Mouse (Mus musculus) B cell, adult (primary cell): Measurements from ENCODE around the gene Eif1ad. TPM values are rescaled to one million over a fixed set of nuclear protein-coding genes. Genes with fewer than 3 reads are reported as not detected.

ENCODE experiments used
- total RNA-seq: library from RNA; stranded (reverse); gene quantifications from 4 replicates; pipeline ENCODE4 v1.2.4, GENCODE M21; 2023; ENCODE audit not compliant: inconsistent age

Eif1ad gene
- 34.1 to 40.3 TPM (median 37.2 TPM) in 4 replicates for total RNA-seq

DNA sequence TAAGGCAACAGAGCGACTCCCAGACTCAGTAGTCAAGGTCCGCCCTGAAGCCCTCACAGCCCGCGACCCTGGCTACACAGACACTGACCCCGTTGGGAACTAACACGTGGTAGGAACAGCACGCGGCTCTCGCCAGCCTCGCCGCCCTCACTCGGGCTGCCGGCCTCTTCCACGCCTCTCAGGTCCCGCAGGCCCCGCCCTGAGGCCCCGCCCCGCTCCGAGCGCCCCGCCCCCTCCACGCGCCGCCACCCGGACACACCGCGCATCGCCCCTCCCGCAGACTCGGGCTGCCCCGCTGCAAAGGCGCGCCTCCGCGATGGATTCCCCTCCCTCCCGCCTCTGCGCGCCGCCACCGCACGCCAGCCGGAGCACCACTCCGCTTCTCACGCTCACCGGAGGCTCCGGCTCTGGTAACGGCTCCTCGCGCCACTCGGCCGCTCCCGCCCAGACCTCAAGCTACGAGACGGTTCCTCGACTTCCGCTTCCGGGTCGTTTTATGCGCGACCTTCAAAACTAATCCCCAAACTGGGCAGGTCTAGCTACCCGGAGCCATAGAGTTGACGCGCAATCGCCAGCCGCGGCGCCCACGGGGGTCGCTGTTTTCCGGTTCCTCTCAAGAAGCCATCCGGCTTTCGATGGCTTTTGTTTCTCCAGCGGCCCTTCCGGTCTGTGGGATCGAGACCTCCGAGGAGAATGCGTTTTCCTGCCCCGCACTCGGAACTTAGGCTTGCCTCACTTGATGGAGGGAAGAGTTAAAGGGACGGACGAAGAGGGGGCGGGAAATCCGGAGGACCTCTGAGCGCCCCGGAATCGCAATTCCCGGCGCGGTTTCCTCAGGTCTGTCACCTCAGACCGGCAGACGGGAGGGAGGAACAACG, at the start of gene Eif1ad:
Eif1ad (plus strand) TSS at position 567 of the 878 bp plus-strand sequence.

GRCm38 (mm10) chr19:5335441-5335840, 31.1 kb upstream of the Eif1ad start, which contains the start of gene Catsper1:
TSS of gene Catsper1 (plus strand) at chr19:5335741.

GRCm38 (mm10) chr19:5349502-5349873, 17.1 kb upstream of the Eif1ad start, which contains the start of gene Cst6:
TSS of gene Cst6 (minus strand) at chr19:5349574.

GRCm38 (mm10) chr19:5367053-5367359, 465 bp downstream of the Eif1ad start, which contains the start of gene Banf1:
TSS of gene Banf1 (minus strand) at chr19:5367168.

GRCm38 (mm10) chr19:5388588-5389242, 22.2 kb downstream of the Eif1ad start, which contains the start of gene Sart1:
TSS of gene Sart1 (minus strand) at chr19:5388703.

DNA sequence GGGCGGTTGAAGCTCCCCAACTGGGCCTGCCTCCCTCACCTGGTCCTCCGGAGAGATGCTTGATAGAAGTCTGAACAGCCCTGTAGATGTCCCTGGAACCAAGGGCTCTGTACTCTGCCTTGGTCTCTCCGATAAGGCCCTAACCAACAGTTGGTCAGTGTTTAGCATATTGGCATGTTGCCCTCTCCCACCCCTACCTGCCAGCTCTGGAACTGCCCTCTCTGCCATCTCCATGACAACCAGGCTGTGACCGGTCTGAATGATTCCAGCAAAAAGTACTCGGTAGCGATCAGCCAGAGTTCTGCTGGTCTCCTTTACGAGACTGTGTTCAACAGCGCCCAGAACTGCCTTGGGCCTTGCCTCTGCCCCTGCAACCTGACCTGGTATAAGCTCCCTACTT, 35.8 kb downstream of the Eif1ad start, which contains the start of gene Tsga10ip:
Tsga10ip (minus strand) TSS at position 234 of the 400 bp plus-strand sequence.

Other genes starting within 250 kb of the Eif1ad start
- 34.5 to 38.0 TPM (median 36.7 TPM) in 4 replicates for gene Klc2, start 248.2 kb upstream of the Eif1ad start, total RNA-seq
- 72.2 to 78.0 TPM (median 74.1 TPM) in 4 replicates for gene Pacs1, start 93.6 kb upstream of the Eif1ad start, total RNA-seq
- 317 to 332 TPM (median 327 TPM) in 4 replicates for gene Sf3b2, start 71.3 kb upstream of the Eif1ad start, total RNA-seq
- gene Gal3st3, start 68.4 kb upstream of the Eif1ad start, total RNA-seq = not detected in 4 replicates
- gene Catsper1, start 31.0 kb upstream of the Eif1ad start, total RNA-seq = not detected in 4 replicates
- 0.58 to 1.0 TPM in 2 of 4 replicates, not detected in the others for gene Cst6, start 17.2 kb upstream of the Eif1ad start, total RNA-seq
- gene Banf1, start 427 bp downstream of the Eif1ad start, total RNA-seq = 90.5 to 106 TPM (median 95.8 TPM) in 4 replicates
- 176 to 199 TPM (median 188 TPM) in 4 replicates for gene Sart1, start 22.0 kb downstream of the Eif1ad start, total RNA-seq
- not detected in 4 replicates for gene Tsga10ip, start 35.8 kb downstream of the Eif1ad start, total RNA-seq
- gene Drap1, start 58.2 kb downstream of the Eif1ad start, total RNA-seq = 168 to 181 TPM (median 171 TPM) in 4 replicates
- gene AI837181, start 58.4 kb downstream of the Eif1ad start, total RNA-seq = 56.0 to 61.6 TPM (median 59.0 TPM) in 4 replicates
- gene Fosl1, start 80.8 kb downstream of the Eif1ad start, total RNA-seq = 0.55 to 3.8 TPM (median 0.75 TPM) in 4 replicates
- gene Ccdc85b, start 91.2 kb downstream of the Eif1ad start, total RNA-seq = 2.8 to 3.3 TPM (median 3.0 TPM) in 4 replicates
- 107 to 110 TPM (median 109 TPM) in 4 replicates for gene Fibp, start 93.9 kb downstream of the Eif1ad start, total RNA-seq
- gene Ctsw, start 101.8 kb downstream of the Eif1ad start, total RNA-seq = 0.90 to 2.0 TPM (median 1.3 TPM) in 4 replicates
- gene Efemp2, start 107.2 kb downstream of the Eif1ad start, total RNA-seq = 1.8 TPM in 1 of 4 replicates, not detected in the others
- gene Mus81, start 121.7 kb downstream of the Eif1ad start, total RNA-seq = 40.8 to 48.0 TPM (median 43.1 TPM) in 4 replicates
- 1,329 to 1,431 TPM (median 1,341 TPM) in 4 replicates for gene Cfl1, start 123.7 kb downstream of the Eif1ad start, total RNA-seq
- 0.93 to 2.6 TPM (median 2.2 TPM) in 4 replicates for gene 1700020D05Rik, start 137.0 kb downstream of the Eif1ad start, total RNA-seq
- 7.9 to 10.5 TPM (median 9.1 TPM) in 4 replicates for gene Snx32, start 143.8 kb downstream of the Eif1ad start, total RNA-seq
- gene Ovol1, start 193.9 kb downstream of the Eif1ad start, total RNA-seq = 0.27 TPM in 1 of 4 replicates, not detected in the others
- gene Ap5b1, start 201.3 kb downstream of the Eif1ad start, total RNA-seq = 13.8 to 21.1 TPM (median 19.0 TPM) in 4 replicates
- 88.3 to 130 TPM (median 99.7 TPM) in 4 replicates for gene Rnaseh2c, start 235.1 kb downstream of the Eif1ad start, total RNA-seq
- gene Kat5, start 243.5 kb downstream of the Eif1ad start, total RNA-seq = 104 to 120 TPM (median 115 TPM) in 4 replicates